Mouse (Mus musculus) central nervous system, embryonic 11.5 days (tissue): ENCODE measurements around the gene Terb2. TPM values are rescaled to one million over a fixed set of nuclear protein-coding genes. Genes with fewer than 3 reads are reported as not detected.

Experiments
- polyA plus RNA-seq: library from polyadenylated mRNA; depleted of rRNA; stranded (reverse); fragments of >200 nt; gene quantifications from 2 replicates; pipeline ENCODE4 v1.2.3, GENCODE M21; 2012; rRNA removed

Terb2 gene
- polyA plus RNA-seq = not detected in 2 replicates

GRCm38 (mm10) chr2:122186106-122186505 is at the start of gene Terb2, which contains the start of gene Patl2:
Terb2 (plus strand) TSS chr2:122186272.
Patl2 (minus strand) TSS chr2:122186189.

GRCm38 (mm10) chr2:122147508-122148241 is 38.4 kb upstream of the Terb2 start, which contains the start of gene B2m:
B2m (plus strand) TSS chr2:122147686.

GRCm38 (mm10) chr2:122160680-122161079 is 25.4 kb upstream of the Terb2 start, which contains the start of gene Trim69:
Trim69 (plus strand) TSS chr2:122160700.

GRCm38 (mm10) chr2:122234611-122235288 is 48.7 kb downstream of the Terb2 start, which contains the start of gene Sord:
Sord (plus strand) TSS chr2:122234749.

Other genes starting within 250 kb of the Terb2 start
- gene Ctdspl2, start 230.3 kb upstream of the Terb2 start, polyA plus RNA-seq = 30.0 and 41.0 TPM in 2 replicates
- gene Mageb3, start 230.2 kb upstream of the Terb2 start, polyA plus RNA-seq = 0.22 and 0.45 TPM in 2 replicates
- 22.5 and 31.2 TPM in 2 replicates for gene Eif3j1, start 157.7 kb upstream of the Terb2 start, polyA plus RNA-seq
- gene Spg11, start 67.9 kb upstream of the Terb2 start, polyA plus RNA-seq = 12.0 and 12.7 TPM in 2 replicates
- 42.6 and 81.9 TPM in 2 replicates for gene B2m, start 38.6 kb upstream of the Terb2 start, polyA plus RNA-seq
- gene Trim69, start 25.6 kb upstream of the Terb2 start, polyA plus RNA-seq = 0.11 and 0.13 TPM in 2 replicates
- 0.02 TPM in 1 of 2 replicates, not detected in the other for gene Patl2, start 83 bp upstream of the Terb2 start, polyA plus RNA-seq
- 16.9 and 23.1 TPM in 2 replicates for gene Sord, start 48.5 kb downstream of the Terb2 start, polyA plus RNA-seq
- 0.02 TPM in 2 replicates for gene Duox2, start 112.2 kb downstream of the Terb2 start, polyA plus RNA-seq
- gene Duoxa2, start 112.6 kb downstream of the Terb2 start, polyA plus RNA-seq = 0.04 TPM in 1 of 2 replicates, not detected in the other
- gene Duoxa1, start 127.5 kb downstream of the Terb2 start, polyA plus RNA-seq = 0.10 and 0.16 TPM in 2 replicates
- gene Duox1, start 129.4 kb downstream of the Terb2 start, polyA plus RNA-seq = 0.02 and 0.04 TPM in 2 replicates
- gene Shf, start 182.9 kb downstream of the Terb2 start, polyA plus RNA-seq = 41.1 and 62.7 TPM in 2 replicates
- 0.11 and 0.12 TPM in 2 replicates for gene Slc28a2, start 240.2 kb downstream of the Terb2 start, polyA plus RNA-seq